Mouse (Mus musculus) erythroblast, embryonic 14.5 days (primary cell): ENCODE data around the gene Cisd1. TPM values are rescaled to one million over a fixed set of nuclear protein-coding genes. Genes with fewer than 3 reads are reported as not detected.

Experiments used
- H3K27me3 ChIP-seq: 2 replicates; pipeline ENCODE4 v1.6.1; 2012; ENCODE audit warnings: inconsistent platforms; ENCODE audit not compliant: control insufficient read depth
- H3K36me3 ChIP-seq: 2 replicates; pipeline ENCODE4 v1.6.1; 2012; ENCODE audit warnings: mild to moderate bottlenecking, inconsistent platforms; ENCODE audit not compliant: control insufficient read depth
- H3K4me1 ChIP-seq: 2 replicates; pipeline ENCODE4 v1.6.1; 2012; ENCODE audit warnings: inconsistent platforms; ENCODE audit not compliant: control insufficient read depth
- H3K4me3 ChIP-seq: replicated peaks from 2 replicates; pipeline ENCODE3; 2012; ENCODE audit warnings: moderate library complexity, mild to moderate bottlenecking, inconsistent platforms
- H3K9me3 ChIP-seq: 2 replicates; pipeline ENCODE4 v1.6.1; 2012; ENCODE audit warnings: low read length, inconsistent platforms, mixed read lengths; ENCODE audit not compliant: control insufficient read depth
- GATA1 ChIP-seq: IDR thresholded peaks from 2 replicates; pipeline ENCODE4 v1.6.1; 2012; ENCODE audit warnings: low read length, inconsistent platforms, mixed read lengths
- TAL1 ChIP-seq: IDR thresholded peaks from 3 replicates; pipeline ENCODE4 v1.6.1; 2012; ENCODE audit warnings: low read length, inconsistent platforms, mixed read lengths
- polyA plus RNA-seq: library from polyadenylated mRNA; stranded (reverse); fragments of >175 nt; gene quantifications from 2 replicates; pipeline ENCODE4 v1.2.3, GENCODE M21; 2012

Gene Cisd1
- polyA plus RNA-seq, 1 experiment, result 4.3 TPM

- H3K9me3 ChIP-seq, result no peaks in the 10 kb centered on the region
- no peaks in the 10 kb centered on the region for H3K27me3 ChIP-seq
- H3K36me3 ChIP-seq, result peaks cover 62% of the 10 kb centered on the region
- H3K4me1 ChIP-seq, result peaks cover under 1% of the 10 kb centered on the region
- TF ChIP-seq GATA1, result no peak
- TF ChIP-seq TAL1, result no peak
- H3K4me3 ChIP-seq, result no peak overlapping the region
Measured at GRCm38 (mm10) chr10:71373706-71374105, 29.0 kb upstream of the Cisd1 start.

DNA sequence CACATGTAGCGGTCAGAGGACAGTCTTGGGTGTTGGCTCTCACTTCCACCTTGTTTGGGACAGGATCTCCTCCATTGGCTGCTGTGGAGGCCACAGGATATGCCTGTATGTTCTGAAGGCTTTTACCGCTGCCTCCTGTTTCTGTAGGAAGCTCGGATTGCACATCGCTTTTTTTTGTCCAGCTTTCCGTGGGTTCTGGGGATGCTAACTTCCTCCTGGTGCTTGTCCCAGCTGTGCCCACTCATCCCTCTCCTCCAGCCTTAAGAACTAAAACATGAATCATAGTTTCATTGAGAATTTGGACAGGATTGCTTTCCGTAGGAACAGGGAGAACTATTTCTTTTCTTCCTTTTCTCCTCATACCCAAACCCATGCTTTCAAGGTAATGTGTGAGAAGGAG lies 27.1 kb upstream of the Cisd1 start:
- peaks cover 7% of the 10 kb centered on the region for H3K4me1 ChIP-seq
- no peaks in the 10 kb centered on the region for H3K27me3 ChIP-seq
- H3K36me3 ChIP-seq, result peaks cover 59% of the 10 kb centered on the region
- H3K9me3 ChIP-seq, result no peaks in the 10 kb centered on the region
- H3K4me3 ChIP-seq, result no peak overlapping the region
- no peak for TF ChIP-seq TAL1
- TF ChIP-seq GATA1, result no peak

- Histone ChIP-seq H3K27me3 (no peaks in the 10 kb centered on the region), H3K4me3 (no peak overlapping the region), H3K36me3 (peaks cover 68% of the 10 kb centered on the region), H3K4me1 (peaks cover 7% of the 10 kb centered on the region), H3K9me3 (no peaks in the 10 kb centered on the region)
- TF ChIP-seq GATA1, result no peak
- TF ChIP-seq TAL1, result no peak
Measured at GRCm38 (mm10) chr10:71369466-71369865, 24.7 kb upstream of the Cisd1 start.

DNA sequence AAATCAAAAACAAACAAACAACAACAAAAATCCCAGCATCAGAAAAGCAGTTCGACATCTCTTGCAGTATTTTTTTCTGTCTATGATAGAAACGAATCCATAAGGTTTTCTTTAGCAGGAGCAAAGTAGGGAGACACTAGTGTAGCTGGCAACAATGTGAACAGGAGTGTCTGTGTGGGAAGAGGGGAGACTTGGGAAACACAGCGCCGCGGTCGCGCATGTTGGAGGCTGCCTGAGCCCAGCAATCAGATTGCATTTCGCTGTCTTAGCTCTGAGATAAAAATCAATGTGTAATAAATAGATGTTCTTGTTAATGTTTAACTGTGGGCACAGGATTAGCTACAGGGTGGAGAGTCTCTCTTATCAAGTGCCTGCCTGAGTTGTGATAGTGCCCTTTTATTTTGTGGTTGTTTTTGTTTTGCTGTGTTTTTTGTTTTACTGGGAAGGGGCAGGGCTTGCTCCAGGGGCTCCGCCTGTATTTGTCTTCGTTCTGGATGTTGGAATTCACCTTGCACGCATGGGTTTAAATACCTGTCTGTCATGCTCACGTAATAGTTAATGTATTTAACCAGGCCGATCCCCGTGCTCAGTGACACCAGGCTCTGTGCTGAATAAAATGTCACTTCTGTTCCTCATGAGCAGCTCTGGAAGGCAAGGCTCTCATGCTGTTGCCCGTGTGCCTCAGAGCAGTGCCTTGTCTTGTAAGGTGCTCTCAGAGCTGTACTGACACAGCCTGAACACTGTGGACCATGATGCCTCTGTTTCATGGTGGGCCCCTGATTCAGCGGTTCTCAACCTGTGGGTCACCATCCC lies 23.6 kb upstream of the Cisd1 start:
- Histone ChIP-seq H3K4me3 (no peak overlapping the region), H3K36me3 (peaks cover 67% of the 10 kb centered on the region), H3K27me3 (no peaks in the 10 kb centered on the region), H3K9me3 (no peaks in the 10 kb centered on the region), H3K4me1 (peaks cover 7% of the 10 kb centered on the region)
- TF ChIP-seq GATA1, result no peak

DNA sequence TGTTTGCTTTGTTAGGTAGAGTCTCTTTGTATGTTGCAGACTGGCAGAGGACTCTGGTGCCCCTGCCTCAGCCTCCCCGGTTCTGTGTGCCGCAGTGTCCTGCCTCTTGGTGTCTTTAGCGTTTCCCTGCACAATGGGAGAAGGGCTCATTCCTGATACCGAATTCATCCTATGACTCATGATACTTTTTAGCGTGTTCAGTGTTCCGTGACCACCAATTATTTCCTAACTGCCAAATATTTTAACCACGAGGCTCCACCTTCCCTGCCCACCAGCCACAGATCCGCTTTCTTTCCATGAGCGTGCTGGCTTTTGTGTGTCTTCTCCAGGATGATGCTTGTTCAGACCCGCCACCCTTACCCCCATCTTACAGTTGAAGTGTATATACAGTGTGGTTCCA lies 19.1 kb upstream of the Cisd1 start:
- Histone ChIP-seq H3K36me3 (peaks cover 43% of the 10 kb centered on the region), H3K4me1 (peaks cover 11% of the 10 kb centered on the region), H3K9me3 (no peaks in the 10 kb centered on the region), H3K27me3 (no peaks in the 10 kb centered on the region), H3K4me3 (no peak overlapping the region)
- TF ChIP-seq GATA1 (no peak), TAL1 (no peak)

DNA sequence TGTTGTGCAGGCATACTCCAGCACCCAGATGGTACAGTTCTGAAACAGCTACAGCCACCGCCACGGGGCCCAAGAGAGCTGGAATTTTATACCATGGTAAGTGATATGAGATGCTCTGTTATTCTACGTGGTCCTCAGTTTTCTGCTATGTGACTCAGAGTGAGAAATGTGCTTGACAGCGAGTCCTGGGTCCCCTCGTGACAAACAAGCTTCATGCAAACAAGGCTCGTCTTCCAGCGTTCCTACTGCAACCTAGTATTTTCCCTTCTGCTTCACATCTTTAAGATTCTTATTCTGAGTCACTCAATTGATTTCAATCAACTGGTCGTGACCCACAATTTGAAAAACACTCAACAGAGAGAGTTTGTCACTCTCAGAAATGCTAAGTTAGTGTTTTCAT lies 18.7 kb upstream of the Cisd1 start:
- no peaks in the 10 kb centered on the region for H3K27me3 ChIP-seq
- TF ChIP-seq TAL1 (no peak), GATA1 (no peak)
- H3K9me3 ChIP-seq, result no peaks in the 10 kb centered on the region
- H3K36me3 ChIP-seq, result peaks cover 41% of the 10 kb centered on the region
- no peak overlapping the region for H3K4me3 ChIP-seq
- H3K4me1 ChIP-seq, result peaks cover 9% of the 10 kb centered on the region

DNA sequence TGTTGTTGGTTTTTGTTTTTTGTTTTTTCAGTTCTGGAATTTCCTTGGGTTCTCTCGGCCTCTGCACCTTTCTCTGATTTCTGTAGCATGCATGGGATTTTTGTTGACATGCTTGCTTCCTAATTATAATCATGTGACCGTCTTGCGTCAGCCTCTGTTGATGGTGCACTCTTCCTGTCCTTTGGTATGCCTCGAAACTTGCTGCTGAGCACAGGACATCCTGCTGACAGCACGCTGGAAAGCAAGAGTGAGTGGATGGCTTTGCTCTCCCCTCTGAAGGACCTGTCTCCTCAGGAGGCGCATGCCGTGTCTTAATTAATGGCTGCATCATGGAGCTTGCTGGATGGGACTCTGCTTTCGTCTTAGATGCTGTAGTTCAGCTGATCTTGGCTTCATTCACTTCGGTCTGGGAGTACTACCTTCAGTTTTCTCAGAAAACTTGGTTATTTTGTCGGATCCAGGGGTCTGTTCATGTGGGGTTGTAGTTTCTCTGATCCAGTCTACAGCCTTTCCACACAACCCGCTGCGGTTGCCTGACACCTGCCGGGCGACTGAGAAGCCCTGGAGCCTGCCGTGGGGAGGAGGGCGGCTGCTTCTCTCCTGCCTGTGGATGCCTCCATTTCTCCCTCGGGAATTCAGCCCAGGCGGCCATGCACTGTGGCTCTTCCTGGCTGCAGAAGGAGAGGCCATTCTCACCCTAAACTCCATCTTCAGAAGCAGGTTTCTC lies 17.2 kb upstream of the Cisd1 start:
- Histone ChIP-seq H3K4me1 (peaks cover 5% of the 10 kb centered on the region), H3K27me3 (no peaks in the 10 kb centered on the region), H3K4me3 (no peak overlapping the region), H3K9me3 (no peaks in the 10 kb centered on the region), H3K36me3 (peaks cover 36% of the 10 kb centered on the region)
- TF ChIP-seq TAL1 (no peak), GATA1 (no peak)

DNA sequence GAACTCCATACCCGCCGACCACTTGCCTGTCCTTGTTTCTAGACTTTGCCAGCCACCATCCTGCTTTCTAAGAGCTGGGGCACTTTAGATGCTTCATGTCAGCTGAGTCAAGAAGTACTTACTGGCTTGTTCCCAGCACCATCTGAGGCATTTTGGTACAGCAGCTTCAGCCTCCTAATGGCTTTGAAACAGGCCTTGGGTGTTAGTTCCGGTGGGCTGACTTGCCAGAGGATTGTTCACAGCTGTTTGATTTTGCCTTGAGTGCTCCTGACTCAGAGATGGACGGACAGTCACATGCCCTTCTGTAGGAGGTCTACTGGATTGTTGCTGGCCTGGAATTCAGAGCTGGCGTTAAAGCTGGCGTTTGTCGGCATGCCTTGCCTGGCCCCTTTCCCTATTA lies 16.3 kb upstream of the Cisd1 start:
- Histone ChIP-seq H3K4me3 (no peak overlapping the region), H3K36me3 (peaks cover 26% of the 10 kb centered on the region), H3K9me3 (no peaks in the 10 kb centered on the region), H3K27me3 (no peaks in the 10 kb centered on the region), H3K4me1 (peaks cover 5% of the 10 kb centered on the region)
- no peak for TF ChIP-seq TAL1
- TF ChIP-seq GATA1, result no peak

GRCm38 (mm10) chr10:71354947-71355346 lies 10.2 kb upstream of the Cisd1 start:
- TF ChIP-seq TAL1 (no peak), GATA1 (no peak)
- Histone ChIP-seq H3K4me1 (peaks cover 5% of the 10 kb centered on the region), H3K9me3 (no peaks in the 10 kb centered on the region), H3K36me3 (peaks cover 42% of the 10 kb centered on the region), H3K27me3 (no peaks in the 10 kb centered on the region), H3K4me3 (no peak overlapping the region)
